Mouse (Mus musculus): Measurements from ENCODE around the gene Nsun4. TPM values are rescaled to one million over a fixed set of nuclear protein-coding genes. Genes with fewer than 3 reads are reported as not detected.

Nsun4 gene
- polyA plus RNA-seq, 1 experiment from 2014 or later, result 4.4 TPM

DNA sequence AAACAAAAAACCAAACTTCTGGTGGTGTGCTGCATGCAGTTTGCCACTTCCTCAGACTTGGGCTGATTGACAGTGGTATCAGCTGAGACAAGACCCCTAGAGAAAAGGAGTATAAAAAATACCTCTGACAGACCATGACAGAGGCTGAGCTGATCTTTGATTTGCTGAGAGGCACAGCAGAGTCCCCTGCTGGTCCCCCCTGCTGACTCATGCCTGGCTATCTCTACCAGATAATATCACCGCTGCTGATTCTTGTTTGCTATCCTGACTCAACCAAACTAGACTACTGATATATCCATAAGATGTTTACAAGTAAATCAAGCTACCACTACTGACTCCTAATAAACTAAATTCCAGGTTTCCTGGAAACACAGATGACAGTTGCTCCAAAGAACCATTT is 10.2 kb upstream of the Nsun4 start:
- Histone ChIP-seq H3K79me2 (ENCODE audit: inconsistent target) (no peaks in the 10 kb centered on the region), H3K4me3 (ENCODE audit: inconsistent target) (no peak overlapping the region), H3K36me3 (ENCODE audit: inconsistent target) (peaks cover 20% of the 10 kb centered on the region), H3K27ac (no peak overlapping the region)
- 71% methylated on average over 1 of the region's 1 CpGs for WGBS (ENCODE audit: missing documents)

DNA sequence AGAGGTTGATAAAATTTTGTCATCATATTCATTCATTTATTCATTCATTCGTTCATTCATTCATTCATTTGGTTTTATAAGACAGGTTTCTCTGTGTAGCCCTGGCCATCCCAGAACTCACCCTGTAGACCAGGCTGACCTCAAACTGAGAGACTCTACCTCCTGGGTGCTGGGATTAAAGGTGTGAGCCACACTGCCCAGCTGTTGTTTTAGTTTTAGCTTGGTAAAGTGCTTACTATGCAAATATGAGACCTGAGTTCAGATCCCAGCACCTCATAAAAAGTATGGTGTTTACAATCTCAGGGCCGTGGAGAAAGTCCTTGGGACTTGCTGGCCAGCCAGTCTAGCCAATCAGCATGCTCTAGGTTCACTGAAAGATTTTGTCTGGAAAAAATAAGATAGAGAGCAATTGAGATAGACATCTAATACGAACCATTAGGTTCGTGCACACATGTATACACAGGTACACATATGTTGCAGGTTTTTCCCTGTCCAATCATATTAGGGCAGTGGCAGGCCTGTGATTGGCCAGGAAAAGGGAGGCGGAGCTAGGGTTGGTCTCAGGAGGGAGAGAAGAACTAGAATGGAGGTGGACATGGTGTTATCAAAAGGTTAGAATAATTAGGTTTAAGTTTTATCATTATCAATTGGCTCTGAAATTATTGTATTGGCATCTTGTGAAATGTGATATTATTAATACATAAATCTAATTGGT is 5.5 kb upstream of the Nsun4 start:
- H3K79me2 ChIP-seq (ENCODE audit: inconsistent target), result no peaks in the 10 kb centered on the region
- no peaks in the 10 kb centered on the region for H3K36me3 ChIP-seq (ENCODE audit: inconsistent target)
- 88% methylated on average over 5 of the region's 5 CpGs for WGBS (ENCODE audit: missing documents)
- H3K27ac ChIP-seq, result no peak overlapping the region
- H3K4me3 ChIP-seq (ENCODE audit: inconsistent target), result no peak overlapping the region

DNA sequence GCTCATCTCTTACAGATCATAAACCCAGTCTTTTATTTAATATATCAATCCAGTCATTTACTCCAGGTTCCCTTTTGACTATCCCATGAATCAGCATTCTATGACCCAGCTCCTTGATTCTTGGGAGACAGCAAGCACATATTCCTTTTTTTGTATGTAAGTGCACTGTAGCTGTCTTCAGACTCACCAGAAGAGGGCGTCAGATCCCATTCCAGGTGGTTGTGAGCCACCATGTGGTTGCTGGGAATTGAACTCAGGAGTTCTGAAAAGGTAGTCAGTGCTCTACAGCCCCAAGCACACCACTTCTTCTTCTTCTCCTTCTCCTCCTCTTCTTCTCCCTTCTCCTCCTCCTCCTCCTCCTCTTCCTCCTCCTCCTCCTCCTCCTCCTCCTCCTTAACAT is 3.9 kb upstream of the Nsun4 start:
- H3K4me3 ChIP-seq (ENCODE audit: inconsistent target), result no peak overlapping the region
- H3K27ac ChIP-seq, result no peak overlapping the region
- H3K36me3 ChIP-seq (ENCODE audit: inconsistent target), result no peaks in the 10 kb centered on the region
- H3K79me2 ChIP-seq (ENCODE audit: inconsistent target), result no peaks in the 10 kb centered on the region
- WGBS (ENCODE audit: missing documents), result 22% methylated on average over 1 of the region's 1 CpGs

DNA sequence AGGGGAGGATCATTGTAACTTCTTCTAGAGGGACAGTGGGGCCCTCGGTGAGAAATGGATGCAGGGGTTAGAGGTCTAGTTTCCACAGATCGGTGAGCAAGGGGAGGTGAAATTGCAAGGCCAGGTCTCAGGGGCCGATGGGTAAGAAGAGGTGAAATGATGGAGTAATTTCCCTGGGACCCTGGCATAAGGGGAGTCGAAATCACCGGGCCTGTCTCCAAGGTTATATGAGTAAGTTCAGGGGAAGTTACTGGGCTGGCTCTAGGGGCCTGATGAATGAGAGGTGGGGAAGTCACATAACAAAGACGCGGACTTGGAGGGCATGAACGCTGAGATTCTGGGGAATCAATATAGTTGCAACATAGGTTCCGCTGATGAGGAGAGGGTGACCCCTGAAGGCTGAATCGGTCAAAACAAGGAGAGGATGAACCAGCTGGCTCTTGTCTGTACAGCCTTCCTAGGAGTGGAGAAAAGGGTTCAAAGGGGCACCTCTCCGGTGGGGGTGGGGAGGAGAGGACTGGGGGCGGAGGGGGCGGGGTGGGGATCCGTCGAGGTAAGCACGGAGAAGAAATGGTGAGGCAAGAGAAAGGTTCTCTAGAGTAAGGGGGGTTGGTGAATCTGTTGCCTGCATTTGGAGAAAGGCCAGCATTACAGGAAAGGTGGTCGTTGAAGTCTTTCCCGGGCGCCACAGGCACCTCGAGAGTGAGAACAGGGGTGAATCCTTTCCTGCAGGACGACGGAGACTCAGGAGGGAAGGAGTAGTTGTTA is 966 bp downstream of the Nsun4 start:
- H3K36me3 ChIP-seq (ENCODE audit: inconsistent target), result no peaks in the 10 kb centered on the region
- peak overlapping the region; percentile 56 for H3K4me3 ChIP-seq (ENCODE audit: inconsistent target)
- H3K79me2 ChIP-seq (ENCODE audit: inconsistent target), result no peaks in the 10 kb centered on the region
- 9% methylated on average over 19 of the region's 22 CpGs for WGBS (ENCODE audit: missing documents)
- peak overlapping the region; percentile 78 for H3K27ac ChIP-seq

DNA sequence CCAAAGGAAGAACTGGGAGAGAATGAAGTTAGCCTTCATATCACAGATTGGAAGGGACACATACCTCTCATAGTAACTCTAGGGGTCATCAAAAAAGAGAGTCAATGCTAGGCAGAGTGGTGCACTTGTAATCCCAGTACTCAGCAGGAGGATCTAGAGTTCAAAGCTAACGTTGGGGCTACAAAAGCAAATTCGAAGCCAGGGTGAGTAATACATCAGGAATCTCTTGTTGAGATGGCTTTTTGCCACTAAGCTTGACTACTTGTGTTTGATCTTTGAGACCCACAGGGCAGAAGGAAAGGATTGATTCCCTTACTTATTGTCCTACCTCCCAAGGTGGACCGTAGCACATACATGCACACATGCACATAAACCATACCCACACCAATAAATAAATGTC is 4.5 kb downstream of the Nsun4 start:
- no peaks in the 10 kb centered on the region for H3K79me2 ChIP-seq (ENCODE audit: inconsistent target)
- no peak overlapping the region for H3K4me3 ChIP-seq (ENCODE audit: inconsistent target)
- peaks cover 4% of the 10 kb centered on the region; the same call in 1 of the 2 replicates for H3K36me3 ChIP-seq (ENCODE audit: inconsistent target)
- H3K27ac ChIP-seq, result no peak overlapping the region
- WGBS (ENCODE audit: missing documents), result 94% methylated on average over 3 of the region's 3 CpGs

DNA sequence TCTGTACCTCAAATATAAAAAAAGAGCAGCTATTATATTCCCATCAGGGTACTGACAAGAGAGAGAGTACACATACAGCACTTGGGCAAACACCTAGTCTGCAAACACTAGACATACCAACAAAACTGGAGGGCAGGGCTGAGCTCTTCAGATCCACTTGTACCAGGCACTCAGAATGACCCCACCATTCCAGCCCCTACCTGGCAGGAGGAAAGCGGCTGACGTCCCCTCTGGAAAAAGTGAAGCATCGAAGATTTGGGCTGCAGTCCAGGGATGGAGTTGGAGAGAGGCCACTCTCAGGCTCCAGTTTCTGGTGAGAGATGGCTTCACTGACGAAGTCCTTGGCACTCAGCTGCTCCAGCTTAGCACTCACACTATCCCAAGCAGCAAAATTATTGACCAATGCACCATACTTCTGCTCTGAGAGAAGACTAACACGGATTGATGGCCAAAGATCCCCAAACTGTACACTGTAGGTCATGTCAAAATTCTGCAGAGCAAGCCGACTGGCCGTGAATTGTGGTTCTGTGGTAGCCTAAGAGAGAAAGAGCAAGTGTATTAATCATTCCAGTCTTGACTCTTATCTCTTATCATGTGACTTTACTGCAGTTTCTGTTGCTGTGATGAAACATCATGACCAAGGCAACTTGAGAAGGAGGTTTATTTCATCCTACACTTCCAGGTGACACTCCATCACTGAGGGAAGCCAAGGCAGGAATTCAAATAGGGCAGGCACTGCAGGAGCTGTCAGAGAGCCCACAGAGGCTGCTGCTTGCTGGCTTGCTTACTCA is 5.4 kb downstream of the Nsun4 start:
- peaks cover 5% of the 10 kb centered on the region; the same call in 1 of the 2 replicates for H3K36me3 ChIP-seq (ENCODE audit: inconsistent target)
- H3K79me2 ChIP-seq (ENCODE audit: inconsistent target), result no peaks in the 10 kb centered on the region
- H3K27ac ChIP-seq, result no peak overlapping the region
- WGBS (ENCODE audit: missing documents), result 88% methylated on average over 7 of the region's 7 CpGs
- H3K4me3 ChIP-seq (ENCODE audit: inconsistent target), result no peak overlapping the region

DNA sequence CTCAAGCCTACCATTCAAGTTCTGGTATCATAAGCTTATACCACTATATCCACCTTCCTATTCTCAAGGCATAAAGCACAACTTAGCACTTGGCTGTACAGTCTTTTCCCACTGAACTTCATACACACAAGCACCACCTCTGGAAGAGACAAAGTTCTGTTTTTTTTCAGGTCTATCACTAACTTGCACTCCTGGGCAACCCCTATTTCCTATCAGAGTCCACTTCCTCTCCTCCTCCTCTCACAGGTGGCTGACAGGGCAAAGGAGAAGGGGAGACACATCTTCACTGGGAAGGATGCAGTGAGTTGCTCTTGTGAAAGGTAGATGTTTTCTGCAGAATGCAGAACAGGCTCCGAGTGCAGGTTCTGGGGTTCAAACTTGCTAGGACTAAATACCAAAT is 6.0 kb downstream of the Nsun4 start:
- Histone ChIP-seq H3K27ac (no peak overlapping the region), H3K79me2 (ENCODE audit: inconsistent target) (no peaks in the 10 kb centered on the region), H3K4me3 (ENCODE audit: inconsistent target) (no peak overlapping the region), H3K36me3 (ENCODE audit: inconsistent target) (peaks cover 5% of the 10 kb centered on the region; the same call in 1 of the 2 replicates)
- WGBS (ENCODE audit: missing documents), result 67% methylated on average over 1 of the region's 1 CpGs

DNA sequence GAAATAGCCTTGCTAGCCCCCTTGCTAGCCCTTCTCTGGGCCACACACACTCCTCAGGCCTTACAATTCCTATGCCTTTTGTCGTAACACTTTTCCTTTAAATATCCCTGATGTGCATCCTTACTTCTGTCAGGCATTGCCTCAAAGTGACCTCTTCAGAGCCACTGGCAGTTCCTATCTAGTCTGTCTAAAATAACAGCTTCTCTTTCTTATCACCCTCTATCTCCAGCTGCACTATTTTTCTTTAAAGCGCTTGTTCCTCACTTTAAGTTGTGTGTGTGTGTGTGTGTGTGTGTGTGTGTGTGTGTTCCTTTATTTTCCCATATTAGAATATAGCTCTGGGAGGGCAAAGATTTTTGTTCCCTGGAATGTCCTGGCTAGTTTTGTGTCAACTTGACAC is 7.1 kb downstream of the Nsun4 start:
- H3K36me3 ChIP-seq (ENCODE audit: inconsistent target), result peaks cover 5% of the 10 kb centered on the region; the same call in 1 of the 2 replicates
- WGBS (ENCODE audit: missing documents), result 100% methylated on average over 2 of the region's 2 CpGs
- H3K79me2 ChIP-seq (ENCODE audit: inconsistent target), result no peaks in the 10 kb centered on the region
- no peak overlapping the region for H3K27ac ChIP-seq
- H3K4me3 ChIP-seq (ENCODE audit: inconsistent target), result no peak overlapping the region

DNA sequence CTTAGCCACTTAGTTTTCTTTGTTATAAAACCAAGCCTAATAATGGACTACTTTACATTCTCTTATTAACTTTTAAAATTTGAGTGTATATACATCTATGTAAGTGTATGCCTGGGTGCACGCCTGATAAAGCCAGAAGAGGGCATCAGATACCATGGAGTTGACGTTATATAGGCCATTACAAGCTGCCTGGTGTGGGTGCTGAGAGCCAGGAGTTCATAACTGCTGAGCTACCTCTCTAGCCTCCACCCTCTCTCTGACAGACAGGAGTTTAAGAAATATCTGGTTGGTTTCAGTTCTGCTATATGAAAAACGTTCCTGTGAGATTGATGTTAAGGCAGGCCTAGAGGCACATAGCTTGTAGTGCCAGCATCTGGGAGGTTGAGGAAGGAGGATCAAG is 11.5 kb downstream of the Nsun4 start:
- no peaks in the 10 kb centered on the region for H3K79me2 ChIP-seq (ENCODE audit: inconsistent target)
- no peak overlapping the region for H3K27ac ChIP-seq
- peaks cover 11% of the 10 kb centered on the region; the same call in 1 of the 2 replicates for H3K36me3 ChIP-seq (ENCODE audit: inconsistent target)
- 48% methylated on average over 3 of the region's 3 CpGs for WGBS (ENCODE audit: missing documents)
- no peak overlapping the region for H3K4me3 ChIP-seq (ENCODE audit: inconsistent target)

DNA sequence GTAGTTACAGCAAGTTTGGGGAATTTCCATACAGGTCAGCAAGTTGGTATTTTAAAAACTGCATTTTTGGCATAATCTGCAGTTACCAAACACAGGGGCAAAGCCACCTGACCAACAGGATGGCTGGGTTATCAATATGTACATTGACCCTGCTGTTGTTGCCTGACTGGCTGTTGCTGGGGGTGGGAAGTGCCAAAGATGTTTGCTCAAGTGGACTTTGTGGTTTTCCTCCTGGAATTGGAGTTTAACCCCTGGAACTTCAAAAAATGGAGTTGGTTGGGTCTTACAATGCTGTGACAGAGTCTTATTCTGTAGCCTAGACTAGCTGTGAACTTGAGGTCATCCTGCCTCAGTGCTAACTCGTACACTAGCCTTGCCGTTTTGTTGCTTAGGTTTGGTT is 13.2 kb downstream of the Nsun4 start:
- Histone ChIP-seq H3K4me3 (ENCODE audit: inconsistent target) (no peak overlapping the region), H3K36me3 (ENCODE audit: inconsistent target) (peaks cover 16% of the 10 kb centered on the region; the same call in 1 of the 2 replicates), H3K27ac (no peak overlapping the region), H3K79me2 (ENCODE audit: inconsistent target) (no peaks in the 10 kb centered on the region)
- 83% methylated on average over 2 of the region's 2 CpGs for WGBS (ENCODE audit: missing documents)

DNA sequence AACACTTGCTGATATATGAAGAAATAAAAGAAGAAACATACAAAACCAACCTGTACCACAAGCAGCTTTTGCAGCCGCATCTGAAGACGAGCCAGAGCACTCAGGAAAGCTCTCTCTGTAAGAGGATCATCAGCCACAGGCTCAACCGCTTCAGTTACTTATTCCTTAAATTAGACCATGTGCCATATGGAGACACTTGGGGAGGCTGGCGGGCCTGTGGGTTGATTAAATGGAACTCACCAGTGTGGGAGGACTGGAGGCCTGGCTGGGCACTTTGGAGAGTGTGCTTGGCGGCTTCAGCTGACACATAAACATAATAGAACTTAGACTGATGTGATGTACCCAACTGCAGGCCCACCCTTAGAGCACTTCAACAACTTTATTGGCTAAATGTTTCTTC is 20.3 kb downstream of the Nsun4 start:
- no peak overlapping the region for H3K27ac ChIP-seq
- H3K79me2 ChIP-seq (ENCODE audit: inconsistent target), result no peaks in the 10 kb centered on the region
- H3K4me3 ChIP-seq (ENCODE audit: inconsistent target), result no peak overlapping the region
- 93% methylated on average over 5 of the region's 5 CpGs for WGBS (ENCODE audit: missing documents)
- peaks cover 31% of the 10 kb centered on the region; the same call in 1 of the 2 replicates for H3K36me3 ChIP-seq (ENCODE audit: inconsistent target)

DNA sequence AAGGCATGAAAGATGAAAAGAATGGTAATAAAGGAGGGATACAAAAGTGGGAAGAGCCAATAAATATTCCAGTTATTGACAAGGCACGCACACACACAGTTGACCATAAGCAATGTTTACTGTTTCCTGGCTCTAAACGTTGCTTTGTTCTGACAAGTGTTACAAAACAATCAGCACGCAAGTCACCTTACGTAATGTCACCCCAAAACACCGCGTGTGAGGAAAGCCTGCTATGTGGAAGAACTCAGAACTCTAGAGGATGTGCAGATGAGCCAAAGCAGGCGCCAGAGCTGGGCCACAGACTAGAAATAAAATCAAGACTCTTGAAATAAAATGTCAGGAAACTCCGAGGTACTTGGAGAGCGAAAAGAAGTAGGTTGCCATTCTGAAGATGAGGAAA is 20.8 kb downstream of the Nsun4 start:
- WGBS (ENCODE audit: missing documents), result 77% methylated on average over 9 of the region's 9 CpGs

DNA sequence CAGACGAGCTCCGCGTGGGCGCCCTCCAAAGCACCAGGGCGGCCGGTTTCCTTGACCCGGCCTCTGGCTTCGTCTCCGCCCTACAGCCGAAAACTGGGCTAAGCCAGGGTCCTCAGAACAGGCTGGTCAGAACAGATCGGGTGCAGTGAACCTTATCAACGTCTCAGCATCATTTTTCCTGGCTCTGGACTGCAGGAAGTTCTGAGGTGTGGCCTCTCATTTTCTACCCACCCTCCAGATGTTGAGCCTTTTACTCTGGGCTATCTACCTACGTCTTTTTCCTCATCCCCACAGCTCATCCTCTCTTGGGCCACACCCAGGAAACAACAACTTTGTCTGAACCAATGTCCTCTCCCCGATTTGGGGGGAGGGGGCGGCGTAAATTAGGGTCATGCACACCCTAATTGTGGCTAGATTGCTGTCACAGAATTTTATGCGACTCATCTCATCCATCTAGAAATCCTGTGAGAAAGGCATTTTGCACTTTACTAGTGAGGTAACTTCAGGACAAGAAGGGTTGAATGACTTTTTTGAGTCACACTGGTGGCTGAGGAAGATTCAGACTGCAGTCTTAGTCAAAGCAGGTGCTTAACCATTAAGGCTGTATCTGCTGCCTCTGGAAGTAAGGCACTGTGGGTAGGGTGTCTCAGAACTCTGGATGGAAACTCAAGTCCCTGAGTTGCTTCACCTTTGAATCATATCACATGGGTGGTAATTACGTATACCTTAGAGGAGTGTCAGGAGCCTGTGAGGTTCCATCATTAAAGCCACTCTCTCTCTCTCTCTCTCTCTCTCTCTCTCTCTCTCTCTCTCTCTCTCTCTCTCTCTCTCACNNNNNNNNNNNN is 35.6 kb downstream of the Nsun4 start, which contains the start of gene Faah:
Faah (minus strand) TSS at position 25 of the 845 bp plus-strand sequence.
- no peaks in the 10 kb centered on the region for H3K79me2 ChIP-seq (ENCODE audit: inconsistent target)
- WGBS (ENCODE audit: missing documents), result 18% methylated on average over 18 of the region's 18 CpGs
- H3K36me3 ChIP-seq (ENCODE audit: inconsistent target), result no peaks in the 10 kb centered on the region
- no peak within 1 kb of the TSS for H3K4me3 ChIP-seq (ENCODE audit: inconsistent target)
- no peak within 1 kb of the TSS for H3K27ac ChIP-seq

More for the DNA sequence above, 20.8 kb downstream of the Nsun4 start:
- Histone ChIP-seq H3K79me2 (ENCODE audit: inconsistent target) (no peaks in the 10 kb centered on the region), H3K27ac (no peak overlapping the region), H3K4me3 (ENCODE audit: inconsistent target) (no peak overlapping the region), H3K36me3 (ENCODE audit: inconsistent target) (peaks cover 31% of the 10 kb centered on the region; the same call in 1 of the 2 replicates)

Measured in macrophage (primary cell).